ENCODE assay signal across 10 mouse cellular contexts in the genomic region with DNA sequence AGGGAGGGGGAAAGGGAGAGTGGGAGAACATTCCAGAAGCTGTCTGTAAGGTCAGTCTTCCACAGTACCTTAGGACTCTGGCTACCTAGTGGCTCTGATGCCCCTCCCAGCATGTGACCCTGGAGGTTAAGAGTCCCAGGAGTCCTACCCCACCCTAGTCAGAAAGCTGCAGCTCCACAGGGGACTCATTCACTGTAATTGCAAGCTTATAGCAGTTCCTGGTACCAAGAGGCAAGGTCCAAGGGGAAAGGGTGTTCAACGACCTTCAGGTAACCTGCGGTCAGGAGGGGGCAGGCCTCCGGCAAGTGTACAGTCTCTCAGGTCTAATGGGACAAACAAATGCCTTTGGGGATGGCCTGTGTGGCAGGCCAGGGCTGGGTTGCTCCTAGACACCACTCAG. TPM values are rescaled to one million over a fixed set of nuclear protein-coding genes. Genes with fewer than 3 reads are reported as not detected.
DNase-seq lines count a peak whose midpoint lies in the region; ATAC-seq and TF ChIP-seq lines count a peak whose summit lies in the region.
"Had no signal": no experiment of that assay in that cellular context is flagged by ENCODE, and none has a peak within 500 bp of the region (broad histone marks: within the 10 kb centered on the region; RNA-seq: fewer than 3 reads in every experiment).

No protein-coding gene starts in this region.

- H3K27ac ChIP-seq in liver, postnatal 0 days (ENCODE audit: low read depth), result peak overlapping the region; percentile 45
- no peak overlapping the region for H3K27ac ChIP-seq in liver, embryonic 11.5 days (ENCODE audit: low read depth, low read length)
- H3K27ac ChIP-seq in embryonic facial prominence, embryonic 13.5 days, result peak overlapping the region; percentile 48; the same call in 1 of the 2 replicates
- peak overlapping the region; percentile 29; the same call in 1 of the 2 replicates for H3K27ac ChIP-seq in intestine, postnatal 0 days (ENCODE audit: low read depth, low read length)
- H3K27ac ChIP-seq in stomach, embryonic 16.5 days (ENCODE audit: low read length), result peak overlapping the region; percentile 14; the same call in 1 of the 2 replicates

- no peaks in the 10 kb centered on the region for H3K27me3 ChIP-seq in liver, postnatal 0 days (ENCODE audit: insufficient read depth, low read length)
- H3K27me3 ChIP-seq in liver, embryonic 11.5 days (replicated peaks; ENCODE audit: control insufficient read depth, insufficient read depth, low read length), result no peaks in the 10 kb centered on the region
- no peaks in the 10 kb centered on the region for H3K27me3 ChIP-seq in embryonic facial prominence, embryonic 13.5 days
- no peaks in the 10 kb centered on the region for H3K27me3 ChIP-seq in intestine, postnatal 0 days (replicated peaks; ENCODE audit: control insufficient read depth, insufficient read depth, low read length)
- H3K27me3 ChIP-seq in stomach, embryonic 16.5 days (ENCODE audit: control insufficient read depth, insufficient read depth, low read length), result no peaks in the 10 kb centered on the region

- H3K4me1 ChIP-seq in liver, postnatal 0 days (ENCODE audit: insufficient read depth), result peaks cover 14% of the 10 kb centered on the region
- peaks cover 18% of the 10 kb centered on the region for H3K4me1 ChIP-seq in liver, embryonic 11.5 days (replicated peaks; ENCODE audit: control insufficient read depth, insufficient read depth, low read length)
- H3K4me1 ChIP-seq in embryonic facial prominence, embryonic 13.5 days, result peaks cover 18% of the 10 kb centered on the region
- 0 out of 2 replicates have a peak, but pooled peaks cover under 1% of the 10 kb centered on the region for H3K4me1 ChIP-seq in intestine, postnatal 0 days (replicated peaks; ENCODE audit: control insufficient read depth, insufficient read depth, low read length)
- peaks cover 14% of the 10 kb centered on the region for H3K4me1 ChIP-seq in stomach, embryonic 16.5 days (ENCODE audit: control insufficient read depth, insufficient read depth, low read length)

- DNase-seq in liver, postnatal 0 days, result peak; percentile 37
- no peak for DNase-seq in liver, embryonic 11.5 days (ENCODE audit: low spot score)
- no peak for DNase-seq in adrenal gland, postnatal 25 days
- DNase-seq: kidney, adult 11 months; lung, adult 18-20 months had no signal

- TF ChIP-seq CTCF in liver, postnatal 0 days (IDR thresholded peaks at IDR 0.05; ENCODE audit: low read depth), result no peak
- TF ChIP-seq CTCF in intestine, postnatal 0 days (IDR thresholded peaks at IDR 0.05; ENCODE audit: low read depth), result no peak

- H3K9ac ChIP-seq in liver, postnatal 0 days (replicated peaks), result 0 out of 2 replicates have a peak overlapping the region, but pooled peaks have one; percentile 1
- no peak overlapping the region for H3K9ac ChIP-seq in liver, embryonic 11.5 days (ENCODE audit: low read depth, low read length)
- H3K9ac ChIP-seq in embryonic facial prominence, embryonic 13.5 days, result no peak overlapping the region
- no peak overlapping the region for H3K9ac ChIP-seq in intestine, postnatal 0 days (ENCODE audit: low read depth, low read length)
- H3K9ac ChIP-seq in stomach, embryonic 16.5 days (ENCODE audit: low read length), result no peak overlapping the region; the same call in 1 of the 2 replicates

- H3K4me2 ChIP-seq in liver, postnatal 0 days (ENCODE audit: low read depth, low read length), result no peak overlapping the region
- H3K4me2 ChIP-seq in liver, embryonic 11.5 days, result no peak overlapping the region
- no peak overlapping the region for H3K4me2 ChIP-seq in embryonic facial prominence, embryonic 13.5 days
- no peak overlapping the region for H3K4me2 ChIP-seq in intestine, postnatal 0 days (replicated peaks; ENCODE audit: low read depth)
- H3K4me2 ChIP-seq in stomach, embryonic 16.5 days (ENCODE audit: low read depth, low read length), result no peak overlapping the region

- H3K4me3 ChIP-seq in liver, postnatal 0 days (ENCODE audit: low read depth, low read length), result no peak overlapping the region
- no peak overlapping the region for H3K4me3 ChIP-seq in liver, embryonic 11.5 days (ENCODE audit: low read depth, low read length)
- H3K4me3 ChIP-seq in embryonic facial prominence, embryonic 13.5 days, result no peak overlapping the region
- H3K4me3 ChIP-seq in intestine, postnatal 0 days (ENCODE audit: low read depth, low read length), result no peak overlapping the region
- H3K4me3 ChIP-seq in stomach, embryonic 16.5 days (replicated peaks; ENCODE audit: low read length), result no peak overlapping the region

- no peak for TF ChIP-seq EP300 in liver, postnatal 0 days (IDR thresholded peaks at IDR 0.05; ENCODE audit: low read depth)

- 71% methylated on average over 3 of the region's 3 CpGs for WGBS in liver, postnatal 0 days (ENCODE audit: insufficient replicate concordance)
- 57% methylated on average over 3 of the region's 3 CpGs for WGBS in liver, embryonic 11.5 days
- WGBS in embryonic facial prominence, embryonic 13.5 days, result 47% methylated on average over 3 of the region's 3 CpGs
- WGBS in intestine, postnatal 0 days, result 28% methylated on average over 3 of the region's 3 CpGs
- WGBS in stomach, embryonic 16.5 days, result 39% methylated on average over 3 of the region's 3 CpGs

- no peaks in the 10 kb centered on the region for H3K36me3 ChIP-seq in liver, postnatal 0 days (replicated peaks; ENCODE audit: insufficient read depth, low read length)
- no peaks in the 10 kb centered on the region for H3K36me3 ChIP-seq in liver, embryonic 11.5 days (ENCODE audit: control insufficient read depth, insufficient read depth, low read length)
- no peaks in the 10 kb centered on the region for H3K36me3 ChIP-seq in embryonic facial prominence, embryonic 13.5 days
- H3K36me3 ChIP-seq in intestine, postnatal 0 days (ENCODE audit: control insufficient read depth, insufficient read depth), result no peaks in the 10 kb centered on the region
- no peaks in the 10 kb centered on the region for H3K36me3 ChIP-seq in stomach, embryonic 16.5 days (ENCODE audit: control insufficient read depth, insufficient read depth, low read length)
- H3K36me3 ChIP-seq: G1E had no signal

- peak; percentile 74 for ATAC-seq in liver, postnatal 0 days
- no peak for ATAC-seq in liver, embryonic 11.5 days (replicated peaks; ENCODE audit: low FRiP score)
- no peak for ATAC-seq in embryonic facial prominence, embryonic 13.5 days (ENCODE audit: insufficient number of reproducible peaks, insufficient read depth, low FRiP score, low TSS enrichment, low read depth)
- ATAC-seq in intestine, postnatal 0 days, result peak; percentile 70
- no peak for ATAC-seq in stomach, embryonic 16.5 days (ENCODE audit: insufficient read depth, low FRiP score)
- no peak for ATAC-seq in megakaryocyte progenitor cell, adult 5-6 weeks (replicated peaks; ENCODE audit: poor library complexity)

- H3K9me3 ChIP-seq in liver, postnatal 0 days (ENCODE audit: low read length), result no peaks in the 10 kb centered on the region
- no peaks in the 10 kb centered on the region for H3K9me3 ChIP-seq in liver, embryonic 11.5 days (ENCODE audit: control insufficient read depth, low read length)
- H3K9me3 ChIP-seq in embryonic facial prominence, embryonic 13.5 days, result no peaks in the 10 kb centered on the region
- no peaks in the 10 kb centered on the region for H3K9me3 ChIP-seq in intestine, postnatal 0 days (ENCODE audit: control insufficient read depth)
- no peaks in the 10 kb centered on the region for H3K9me3 ChIP-seq in stomach, embryonic 16.5 days (replicated peaks; ENCODE audit: control insufficient read depth, low read length)
- H3K9me3 ChIP-seq: G1E had no signal

RNA-seq across cellular contexts. Expression of a gene that starts 12.4 kb away (rescaled TPM):
- polyA plus RNA-seq in liver, postnatal 0 days (2015; fragmentation: Nextera tagmentation; extraction: Ambion mirVana), result 32.3 and 32.9 TPM in 2 replicates
- polyA plus RNA-seq in liver, embryonic 11.5 days (2014; fragmentation: Nextera tagmentation; extraction: Ambion mirVana), result 46.5 and 50.1 TPM in 2 replicates
- 64.3 and 67.6 TPM in 2 replicates for polyA plus RNA-seq in embryonic facial prominence, embryonic 13.5 days (2015; fragmentation: Nextera tagmentation; extraction: Ambion mirVana)
- 77.3 and 79.4 TPM in 2 replicates for polyA plus RNA-seq in intestine, postnatal 0 days (2015; fragmentation: Nextera tagmentation; extraction: Ambion mirVana)
- 62.4 and 69.5 TPM in 2 replicates for polyA plus RNA-seq in stomach, embryonic 16.5 days (2015; fragmentation: Nextera tagmentation; extraction: Ambion mirVana)
- total RNA-seq in megakaryocyte progenitor cell, adult 5-6 weeks (2015), result 43.5 and 61.9 TPM in 2 replicates
- 34.4 and 49.8 TPM in 2 replicates for total RNA-seq in megakaryocyte progenitor cell, adult 5-6 weeks (2017)
- 19.6 and 22.3 TPM in 2 replicates for total RNA-seq in adrenal gland, postnatal 25 days (2021)

RNA-seq across cellular contexts. Expression of a gene that starts 35.9 kb away (rescaled TPM):
- 21.3 TPM in 2 replicates for polyA plus RNA-seq in liver, postnatal 0 days (2015; fragmentation: Nextera tagmentation; extraction: Ambion mirVana)
- 94.1 and 95.6 TPM in 2 replicates for polyA plus RNA-seq in liver, embryonic 11.5 days (2014; fragmentation: Nextera tagmentation; extraction: Ambion mirVana)
- polyA plus RNA-seq in embryonic facial prominence, embryonic 13.5 days (2015; fragmentation: Nextera tagmentation; extraction: Ambion mirVana), result 71.3 and 78.6 TPM in 2 replicates
- 22.3 and 23.7 TPM in 2 replicates for polyA plus RNA-seq in intestine, postnatal 0 days (2015; fragmentation: Nextera tagmentation; extraction: Ambion mirVana)
- polyA plus RNA-seq in stomach, embryonic 16.5 days (2015; fragmentation: Nextera tagmentation; extraction: Ambion mirVana), result 53.7 and 54.1 TPM in 2 replicates
- total RNA-seq in megakaryocyte progenitor cell, adult 5-6 weeks (2015), result 56.0 and 64.4 TPM in 2 replicates
- total RNA-seq in megakaryocyte progenitor cell, adult 5-6 weeks (2017), result 82.2 and 84.4 TPM in 2 replicates
- total RNA-seq in adrenal gland, postnatal 25 days (2021), result 75.1 and 83.9 TPM in 2 replicates

RNA-seq across cellular contexts. Expression of a gene that starts 37.4 kb away (rescaled TPM):
- polyA plus RNA-seq in liver, postnatal 0 days (2015; fragmentation: Nextera tagmentation; extraction: Ambion mirVana), result 3.3 and 3.6 TPM in 2 replicates
- polyA plus RNA-seq in liver, embryonic 11.5 days (2014; fragmentation: Nextera tagmentation; extraction: Ambion mirVana), result 23.0 and 25.2 TPM in 2 replicates
- 16.3 and 16.6 TPM in 2 replicates for polyA plus RNA-seq in embryonic facial prominence, embryonic 13.5 days (2015; fragmentation: Nextera tagmentation; extraction: Ambion mirVana)
- polyA plus RNA-seq in intestine, postnatal 0 days (2015; fragmentation: Nextera tagmentation; extraction: Ambion mirVana), result 9.3 and 9.8 TPM in 2 replicates
- polyA plus RNA-seq in stomach, embryonic 16.5 days (2015; fragmentation: Nextera tagmentation; extraction: Ambion mirVana), result 14.4 and 14.5 TPM in 2 replicates
- 71.6 and 77.1 TPM in 2 replicates for total RNA-seq in megakaryocyte progenitor cell, adult 5-6 weeks (2015)
- total RNA-seq in megakaryocyte progenitor cell, adult 5-6 weeks (2017), result 50.9 and 53.5 TPM in 2 replicates
- total RNA-seq in adrenal gland, postnatal 25 days (2021), result 73.9 and 76.0 TPM in 2 replicates

RNA-seq across cellular contexts. Expression of a gene that starts 51.0 kb away (rescaled TPM):
- 24.6 and 25.7 TPM in 2 replicates for polyA plus RNA-seq in liver, postnatal 0 days (2015; fragmentation: Nextera tagmentation; extraction: Ambion mirVana)
- 67.9 and 68.6 TPM in 2 replicates for polyA plus RNA-seq in liver, embryonic 11.5 days (2014; fragmentation: Nextera tagmentation; extraction: Ambion mirVana)
- 4.8 and 4.9 TPM in 2 replicates for polyA plus RNA-seq in embryonic facial prominence, embryonic 13.5 days (2015; fragmentation: Nextera tagmentation; extraction: Ambion mirVana)
- 3.5 and 3.9 TPM in 2 replicates for polyA plus RNA-seq in intestine, postnatal 0 days (2015; fragmentation: Nextera tagmentation; extraction: Ambion mirVana)
- 6.0 and 8.3 TPM in 2 replicates for polyA plus RNA-seq in stomach, embryonic 16.5 days (2015; fragmentation: Nextera tagmentation; extraction: Ambion mirVana)
- total RNA-seq in megakaryocyte progenitor cell, adult 5-6 weeks (2015), result 56.3 and 72.0 TPM in 2 replicates
- 58.0 and 65.6 TPM in 2 replicates for total RNA-seq in megakaryocyte progenitor cell, adult 5-6 weeks (2017)
- 3.1 and 3.8 TPM in 2 replicates for total RNA-seq in adrenal gland, postnatal 25 days (2021)

Comparison
In these comparisons a context has a peak if more than half of its experiments do, and no peak if none do; other contexts are left out.
1. ATAC-seq: peak in liver, postnatal 0 days (single experiment) and intestine, postnatal 0 days (single experiment); none in liver, embryonic 11.5 days (single experiment), embryonic facial prominence, embryonic 13.5 days (single experiment), stomach, embryonic 16.5 days (single experiment) and megakaryocyte progenitor cell, adult 5-6 weeks (single experiment).